In genomic region chr15:84551065-84551464, GRCm38 (mm10) we compare ENCODE assay signal across 28 mouse cellular contexts. TPM values are rescaled to one million over a fixed set of nuclear protein-coding genes. Genes with fewer than 3 reads are reported as not detected.
DNase-seq lines count a peak whose midpoint lies in the region; ATAC-seq and TF ChIP-seq lines count a peak whose summit lies in the region.
"Had no signal": no experiment of that assay in that cellular context is flagged by ENCODE, and none has a peak within 500 bp of the region (broad histone marks: within the 10 kb centered on the region; RNA-seq: fewer than 3 reads in every experiment).

No protein-coding gene starts in this region.

- H3K27ac ChIP-seq in midbrain, postnatal 0 days (ENCODE audit: low read depth, low read length): no peak overlapping the region
- H3K27ac ChIP-seq: forebrain, embryonic 10.5 days; gastrocnemius, adult 2 months; heart, embryonic 15.5 days; hindbrain, embryonic 14.5 days; hindbrain, postnatal 0 days had no signal

- H3K4me2 ChIP-seq in midbrain, postnatal 0 days (ENCODE audit: low read depth, low read length, poor library complexity, severe bottlenecking): no peak overlapping the region
- H3K4me2 ChIP-seq: heart, embryonic 12.5 days; heart, embryonic 15.5 days; hindbrain, embryonic 14.5 days had no signal

- WGBS in midbrain, postnatal 0 days: 91% methylated on average over 4 of the region's 4 CpGs

- H3K9ac ChIP-seq in midbrain, postnatal 0 days (replicated peaks; ENCODE audit: low read length, poor library complexity, severe bottlenecking): no peak overlapping the region
- H3K9ac ChIP-seq: forebrain, postnatal 0 days; heart, embryonic 12.5 days; heart, embryonic 15.5 days; hindbrain, embryonic 14.5 days had no signal

- TF ChIP-seq CTCF in midbrain, postnatal 0 days (IDR thresholded peaks at IDR 0.05): no peak

- no peaks in the 10 kb centered on the region for H3K36me3 ChIP-seq in splenic B cell, adult 2 months (ENCODE audit: control insufficient read depth, insufficient read depth, low read length, poor library complexity, severe bottlenecking)
- 0 out of 2 replicates have a peak, but pooled peaks cover 8% of the 10 kb centered on the region for H3K36me3 ChIP-seq in midbrain, postnatal 0 days (ENCODE audit: insufficient read depth, low read length)
- H3K36me3 ChIP-seq: G1E; heart, embryonic 15.5 days had no signal

- no peaks in the 10 kb centered on the region for H3K9me3 ChIP-seq in midbrain, postnatal 0 days (ENCODE audit: low read length)
- H3K9me3 ChIP-seq: heart, embryonic 12.5 days; heart, embryonic 15.5 days had no signal

- H3K4me1 ChIP-seq in midbrain, postnatal 0 days (ENCODE audit: insufficient read depth, low read length): peaks cover 4% of the 10 kb centered on the region; the same call in 1 of the 2 replicates
- H3K4me1 ChIP-seq: heart, embryonic 12.5 days; heart, embryonic 15.5 days had no signal

- no peaks in the 10 kb centered on the region for H3K27me3 ChIP-seq in splenic B cell, adult 2 months (ENCODE audit: control insufficient read depth, insufficient read depth, low read length, poor library complexity, severe bottlenecking)
- H3K27me3 ChIP-seq in midbrain, postnatal 0 days (ENCODE audit: insufficient read depth, low read length): no peaks in the 10 kb centered on the region
- H3K27me3 ChIP-seq: heart, embryonic 12.5 days; heart, embryonic 15.5 days; Patski had no signal

- peak; percentile 77 for ATAC-seq in common myeloid progenitor, adult 5-6 weeks (replicated peaks; ENCODE audit: low read depth, poor library complexity, severe bottlenecking)
- ATAC-seq in megakaryocyte, adult 5-6 weeks (ENCODE audit: poor library complexity, severe bottlenecking): peak; percentile 81
- ATAC-seq in midbrain, postnatal 0 days (ENCODE audit: low FRiP score): no peak
- ATAC-seq: forebrain, embryonic 14.5 days; forebrain, postnatal 0 days; hindbrain, postnatal 0 days; Patski had no signal

- no peak overlapping the region for H3K4me3 ChIP-seq in midbrain, postnatal 0 days (ENCODE audit: low read depth, low read length)
- H3K4me3 ChIP-seq: forebrain, embryonic 10.5 days; gastrocnemius, adult 2 months; heart, embryonic 12.5 days; heart, embryonic 15.5 days had no signal

- peak; percentile 13 to 20 for DNase-seq in B cell, adult 2 months
- peak; percentile 43 for DNase-seq in splenic B cell, adult 2 months (ENCODE audit: low read depth, low spot score)
- no peak for DNase-seq in embryo, embryonic 11 days
- DNase-seq in midbrain, postnatal 0 days (ENCODE audit: low spot score): no peak
- no peak for DNase-seq in layer of hippocampus, adult 9-10 months (ENCODE audit: low spot score)
- DNase-seq: adrenal gland, adult 2 months; adrenal gland, postnatal 14 days; cerebellum, adult 11 months; cerebellum, adult 2 months; cerebellum, adult 9-11 months; cerebellum, postnatal 36 days; forebrain, postnatal 0 days; gastrocnemius, adult 2 months; gastrocnemius, postnatal 14 days; heart, adult 18-20 months; heart, postnatal 14 days; heart, postnatal 4 days; kidney, adult 11 months had no signal

RNA-seq across cellular contexts. Expression of gene Rtl6, which starts 6.6 kb away (rescaled TPM):
- 3.3 and 3.7 TPM in 2 replicates for total RNA-seq in common myeloid progenitor, adult 5-6 weeks (2017)
- total RNA-seq in megakaryocyte, adult 5-6 weeks (2015): 1.7 and 1.8 TPM in 2 replicates
- 2.1 and 2.2 TPM in 2 replicates for total RNA-seq in megakaryocyte, adult 5-6 weeks (2017)
- 85.5 and 90.3 TPM in 2 replicates for total RNA-seq in midbrain, postnatal 0 days (2014; rRNA removed)
- polyA plus RNA-seq in midbrain, postnatal 0 days (2015; fragmentation: Nextera tagmentation; extraction: Ambion mirVana): 52.9 and 55.9 TPM in 2 replicates
- polyA plus RNA-seq: G1E had no signal

Comparison
In these comparisons a context has a peak if more than half of its experiments do, and no peak if none do; other contexts are left out.
1. DNase-seq: peak in B cell, adult 2 months (2 of 2) and splenic B cell, adult 2 months (single experiment); none in embryo, embryonic 11 days (single experiment), midbrain, postnatal 0 days (single experiment) and layer of hippocampus, adult 9-10 months (single experiment).
2. RNA of gene Rtl6, which starts 6.6 kb away (total RNA-seq): 85.5 to 90.3 TPM in midbrain, postnatal 0 days; 3.3 to 3.7 TPM in common myeloid progenitor, adult 5-6 weeks and 1.7 to 2.2 TPM in megakaryocyte, adult 5-6 weeks; every median in the first group is over 10 times any median in the second.